Mouse (Mus musculus) embryo, embryonic 11 days (tissue): ENCODE results near the gene Svs3b.
"Not testable (repeated sequence)": the region's sequence is repeated elsewhere in the genome, so short reads cannot be mapped to it uniquely, and the experiment has no call there.

Experiments used
- DNase-seq: peaks from one replicate; pipeline ENCODE4 v3.0.0-alpha.2; 2015

The Svs3b gene

GRCm38 (mm10) chr2:164256540-164256939 is at the start of gene Svs3b:
Svs3b (minus strand) TSS chr2:164256640.
- DNase-seq: not testable (repeated sequence)

GRCm38 (mm10) chr2:164288968-164289367 is 32.5 kb upstream of the Svs3b start, which contains the start of gene Svs3a:
Svs3a (plus strand) TSS chr2:164289268.
- DNase-seq: not testable (repeated sequence)

- no peak for DNase-seq
Measured at GRCm38 (mm10) chr2:164278359-164278758, 21.9 kb upstream of the Svs3b start, which contains the start of gene Svs4. Svs4 (minus strand) TSS chr2:164278459.

GRCm38 (mm10) chr2:164238366-164238765 is 18.1 kb downstream of the Svs3b start, which contains the start of gene Svs2:
Svs2 (minus strand) TSS chr2:164238466.
- no peak for DNase-seq

GRCm38 (mm10) chr2:164232671-164233070 is 23.8 kb downstream of the Svs3b start:
- DNase-seq: no peak

- no peak for DNase-seq
Measured at GRCm38 (mm10) chr2:164228361-164229070, 27.9 kb downstream of the Svs3b start.

GRCm38 (mm10) chr2:164221522-164221921 is 34.9 kb downstream of the Svs3b start, which contains the start of gene Wfdc15b:
Wfdc15b (minus strand) TSS chr2:164221660.
- DNase-seq: no peak

GRCm38 (mm10) chr2:164219295-164219694 is 37.1 kb downstream of the Svs3b start:
- no peak for DNase-seq

GRCm38 (mm10) chr2:164212711-164213110 is 43.7 kb downstream of the Svs3b start:
- no peak for DNase-seq

- no peak for DNase-seq
Measured at GRCm38 (mm10) chr2:164210892-164211291, 45.5 kb downstream of the Svs3b start.

- DNase-seq: no peak
Measured at GRCm38 (mm10) chr2:164206676-164207075, 49.8 kb downstream of the Svs3b start.

GRCm38 (mm10) chr2:164206011-164206410 is 50.4 kb downstream of the Svs3b start:
- DNase-seq: not testable (repeated sequence)
